Mouse (Mus musculus) lung, adult 2 months (tissue): ENCODE measurements at regions not wholly inside any gene's neighbourhood (a gene's known extent, or its start where the extent isn't known, plus 50 kb on each side); places are given as distances from the start of the nearest gene placed in this dataset.

ENCODE experiments used
- CTCF ChIP-seq: fragments of 200-500 bp; IDR thresholded peaks from 2 replicates; pipeline ENCODE4 v1.5.1; 2011; ENCODE audit warnings: mild to moderate bottlenecking, low read length, control low read depth; ENCODE audit not compliant: insufficient read depth
- POLR2A ChIP-seq: fragments of 200-500 bp; IDR thresholded peaks from 2 replicates; pipeline ENCODE4 v1.6.1; 2011; ENCODE audit warnings: low read depth, mild to moderate bottlenecking, control low read depth, low read length, borderline replicate concordance; ENCODE audit errors: extremely low read depth

GRCm38 (mm10) chr12:71628796-71629195 lies 202.1 kb upstream of the Daam1 start:
- TF ChIP-seq POLR2A = no peak
- no peak for TF ChIP-seq CTCF
